Mouse (Mus musculus) bone marrow macrophage, adult 2 months (primary cell): ENCODE results near the gene Slc35e4.

Experiments used
- CTCF ChIP-seq: IDR thresholded peaks from 2 replicates; pipeline ENCODE4 v1.5.1; 2012; ENCODE audit warnings: low read depth, mild to moderate bottlenecking, low read length, moderate library complexity
- POLR2A ChIP-seq: IDR thresholded peaks from 2 replicates; pipeline ENCODE4 v1.6.1; 2012; ENCODE audit warnings: mild to moderate bottlenecking, low read depth, low read length, borderline replicate concordance

GRCm38 (mm10) chr11:3878660-3879059 lies 35.8 kb downstream of the Slc35e4 start:
- TF ChIP-seq CTCF (no peak), POLR2A (no peak)
